Comparison of ENCODE assay signal across 8 mouse cellular contexts in the genomic region with DNA sequence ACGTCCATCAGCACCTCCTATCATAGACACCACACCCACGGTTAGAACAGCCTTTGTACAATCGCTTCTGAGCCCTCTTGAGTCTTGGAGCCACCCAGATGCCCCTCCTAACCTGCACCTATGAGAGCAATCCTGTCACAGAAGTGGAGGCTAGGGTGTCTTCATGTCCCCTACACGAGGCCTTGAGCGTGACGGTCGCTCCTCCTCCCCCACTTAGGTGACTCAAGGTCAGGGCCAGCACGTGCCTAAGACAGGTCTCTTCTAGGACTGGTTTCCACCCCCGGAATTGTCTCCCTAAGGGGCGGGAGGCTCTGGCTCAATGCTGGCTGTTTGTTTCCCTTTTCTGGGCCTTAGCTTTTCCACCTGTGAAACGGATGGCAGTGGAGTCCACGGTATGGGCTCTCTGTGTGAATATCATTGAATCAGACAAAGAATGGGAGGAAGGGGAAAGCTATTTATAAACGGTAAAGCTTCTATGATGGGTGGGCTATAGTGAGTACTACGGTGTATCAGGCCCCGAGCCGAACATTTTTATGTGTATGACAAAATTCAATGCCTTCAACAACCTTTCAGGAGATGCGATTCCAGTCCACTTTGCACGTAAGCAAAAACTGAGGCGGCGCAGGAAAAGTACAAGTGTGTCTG. TPM values are rescaled to one million over a fixed set of nuclear protein-coding genes. Genes with fewer than 3 reads are reported as not detected.
A peak's percentile ranks its signal among the peaks of the same experiment; 100 is the strongest.
DNase-seq lines count a peak whose midpoint lies in the region; ATAC-seq and TF ChIP-seq lines count a peak whose summit lies in the region.

A gene (minus strand): TSS at position 159 of the 645 bp plus-strand sequence.

- TF ChIP-seq CTCF in heart, postnatal 0 days (IDR thresholded peaks at IDR 0.05; ENCODE audit: low read depth), result no peak

- no peaks in the 10 kb centered on the region for H3K27me3 ChIP-seq in embryonic facial prominence, embryonic 11.5 days (ENCODE audit: control insufficient read depth, insufficient read depth, low read length)
- H3K27me3 ChIP-seq in heart, postnatal 0 days (ENCODE audit: control insufficient read depth, insufficient read depth, low read length), result no peaks in the 10 kb centered on the region
- H3K27me3 ChIP-seq in stomach, embryonic 16.5 days (ENCODE audit: control insufficient read depth, insufficient read depth, low read length), result no peaks in the 10 kb centered on the region

- no peak for ATAC-seq in embryonic facial prominence, embryonic 11.5 days (replicated peaks; ENCODE audit: insufficient number of reproducible peaks, low FRiP score, low TSS enrichment, low read depth)
- peak; percentile 8; the same call in 1 of the 2 replicates for ATAC-seq in heart, postnatal 0 days (ENCODE audit: insufficient read depth, low read depth)
- no peak for ATAC-seq in stomach, embryonic 16.5 days (ENCODE audit: insufficient read depth, low FRiP score)

- no peaks in the 10 kb centered on the region for H3K9me3 ChIP-seq in embryonic facial prominence, embryonic 11.5 days (replicated peaks; ENCODE audit: control insufficient read depth, low read length)
- no peaks in the 10 kb centered on the region for H3K9me3 ChIP-seq in heart, postnatal 0 days (replicated peaks; ENCODE audit: control insufficient read depth, low read length)
- H3K9me3 ChIP-seq in stomach, embryonic 16.5 days (replicated peaks; ENCODE audit: control insufficient read depth, low read length), result no peaks in the 10 kb centered on the region

- peak within 1 kb of the TSS; percentile 70 for H3K4me3 ChIP-seq in embryonic facial prominence, embryonic 11.5 days (ENCODE audit: low read depth, low read length)
- H3K4me3 ChIP-seq in heart, postnatal 0 days (ENCODE audit: low read depth, low read length), result peak within 1 kb of the TSS; percentile 85
- H3K4me3 ChIP-seq in stomach, embryonic 16.5 days (replicated peaks; ENCODE audit: low read length), result peak within 1 kb of the TSS; percentile 72

- peak within 1 kb of the TSS; percentile 70 for H3K27ac ChIP-seq in embryonic facial prominence, embryonic 11.5 days (replicated peaks; ENCODE audit: low read depth, low read length)
- peak within 1 kb of the TSS; percentile 92 for H3K27ac ChIP-seq in heart, postnatal 0 days (ENCODE audit: low read depth)
- H3K27ac ChIP-seq in stomach, embryonic 16.5 days (ENCODE audit: low read length), result peak within 1 kb of the TSS; percentile 88

- H3K36me3 ChIP-seq in embryonic facial prominence, embryonic 11.5 days (replicated peaks; ENCODE audit: control insufficient read depth, insufficient read depth, low read depth, low read length), result peaks cover 2% of the 10 kb centered on the region
- peaks cover 23% of the 10 kb centered on the region for H3K36me3 ChIP-seq in heart, postnatal 0 days (replicated peaks; ENCODE audit: control insufficient read depth, insufficient read depth, low read length)
- H3K36me3 ChIP-seq in stomach, embryonic 16.5 days (ENCODE audit: control insufficient read depth, insufficient read depth, low read length), result peaks cover 5% of the 10 kb centered on the region; the same call in 1 of the 2 replicates

- WGBS in embryonic facial prominence, embryonic 11.5 days, result 8% methylated on average over 20 of the region's 20 CpGs
- under 1% methylated on average over 20 of the region's 20 CpGs for WGBS in heart, postnatal 0 days
- 5% methylated on average over 20 of the region's 20 CpGs for WGBS in stomach, embryonic 16.5 days

- peaks cover 9% of the 10 kb centered on the region for H3K4me1 ChIP-seq in embryonic facial prominence, embryonic 11.5 days (ENCODE audit: control insufficient read depth, insufficient read depth, low read length)
- peaks cover 20% of the 10 kb centered on the region for H3K4me1 ChIP-seq in heart, postnatal 0 days (ENCODE audit: control insufficient read depth, insufficient read depth)
- H3K4me1 ChIP-seq in stomach, embryonic 16.5 days (ENCODE audit: control insufficient read depth, insufficient read depth, low read length), result peaks cover 29% of the 10 kb centered on the region

- DNase-seq in cerebellum, postnatal 10 days, result peak; percentile 42 to 47
- no peak for DNase-seq in cerebellum, adult 8-10 months
- DNase-seq in ES-CJ7 (ENCODE audit: low read depth, low spot score), result peak; percentile 57
- DNase-seq in embryonic facial prominence, embryonic 11.5 days (ENCODE audit: low spot score), result no peak
- DNase-seq in heart, postnatal 0 days (ENCODE audit: low spot score), result no peak
- DNase-seq in kidney, postnatal 36 days, result peak; percentile 64 to 67
- DNase-seq in lung, postnatal 36 days, result peak; percentile 57

- peak within 1 kb of the TSS; percentile 81 for H3K9ac ChIP-seq in embryonic facial prominence, embryonic 11.5 days (replicated peaks; ENCODE audit: low read length)
- H3K9ac ChIP-seq in heart, postnatal 0 days (replicated peaks; ENCODE audit: low read depth, low read length), result peak within 1 kb of the TSS; percentile 74
- peak within 1 kb of the TSS; percentile 83 for H3K9ac ChIP-seq in stomach, embryonic 16.5 days (ENCODE audit: low read length)

- peak within 1 kb of the TSS; percentile 85 for H3K4me2 ChIP-seq in embryonic facial prominence, embryonic 11.5 days (ENCODE audit: low read depth, low read length)
- H3K4me2 ChIP-seq in heart, postnatal 0 days (ENCODE audit: low read depth, low read length), result peak within 1 kb of the TSS; percentile 94
- H3K4me2 ChIP-seq in stomach, embryonic 16.5 days (ENCODE audit: low read depth, low read length), result peak within 1 kb of the TSS; percentile 68

- TF ChIP-seq EP300 in heart, postnatal 0 days (IDR thresholded peaks at IDR 0.05; ENCODE audit: low read depth), result no peak

RNA-seq across cellular contexts. Expression of the gene that starts here (rescaled TPM):
- polyA plus RNA-seq in embryonic facial prominence, embryonic 11.5 days (2014; fragmentation: Nextera tagmentation; extraction: Ambion mirVana), result 7.7 and 7.9 TPM in 2 replicates
- 20.5 and 33.8 TPM in 2 replicates for total RNA-seq in heart, postnatal 0 days (2014; rRNA removed; ENCODE audit: low replicate concordance)
- 9.5 and 11.0 TPM in 2 replicates for polyA plus RNA-seq in heart, postnatal 0 days (2015; fragmentation: Nextera tagmentation; extraction: Ambion mirVana)
- 9.1 and 9.7 TPM in 2 replicates for polyA plus RNA-seq in stomach, embryonic 16.5 days (2015; fragmentation: Nextera tagmentation; extraction: Ambion mirVana)

Comparison
In these comparisons a context has a peak if more than half of its experiments do, and no peak if none do; other contexts are left out.
1. DNase-seq: peak in cerebellum, postnatal 10 days (2 of 2), ES-CJ7 (single experiment), kidney, postnatal 36 days (2 of 2) and lung, postnatal 36 days (single experiment); none in cerebellum, adult 8-10 months (single experiment), embryonic facial prominence, embryonic 11.5 days (single experiment) and heart, postnatal 0 days (single experiment).
2. Peak in every context shown above with its lines, with median percentiles within 50 percentile points of each other: H3K27ac ChIP-seq, H3K4me2 ChIP-seq, H3K4me3 ChIP-seq and H3K9ac ChIP-seq.